Mouse (Mus musculus): Measurements from ENCODE around the gene Ramp3. TPM values are rescaled to one million over a fixed set of nuclear protein-coding genes. Genes with fewer than 3 reads are reported as not detected.

Gene Ramp3
- total RNA-seq, 2 experiments from 2014 or later = 17.6 to 18.1 TPM

DNA sequence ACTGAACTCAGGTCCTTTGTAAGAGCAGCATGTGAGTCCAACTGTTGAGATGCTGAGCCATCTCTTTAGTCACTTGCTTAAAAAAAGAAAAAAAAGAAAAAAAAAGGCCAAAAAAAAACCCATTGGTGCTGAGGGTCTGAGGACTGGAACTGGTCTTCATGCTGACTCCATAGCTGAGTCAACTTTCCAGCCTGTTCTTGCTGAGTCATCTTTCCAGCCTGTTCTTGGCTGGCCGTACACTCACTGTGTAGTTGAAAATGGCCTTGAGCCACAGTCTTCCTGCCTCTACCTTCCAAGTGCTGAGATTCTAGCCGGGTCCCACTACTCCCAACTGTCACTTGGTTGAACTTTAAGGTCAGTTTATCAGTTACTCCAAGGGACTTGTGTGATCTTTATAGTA is 8.3 kb downstream of the Ramp3 start:
- DNase-seq (ENCODE audit: low spot score in 2 of 2) = no peak
- intact Hi-C loops (cut with DNase I) = no loop called here

DNA sequence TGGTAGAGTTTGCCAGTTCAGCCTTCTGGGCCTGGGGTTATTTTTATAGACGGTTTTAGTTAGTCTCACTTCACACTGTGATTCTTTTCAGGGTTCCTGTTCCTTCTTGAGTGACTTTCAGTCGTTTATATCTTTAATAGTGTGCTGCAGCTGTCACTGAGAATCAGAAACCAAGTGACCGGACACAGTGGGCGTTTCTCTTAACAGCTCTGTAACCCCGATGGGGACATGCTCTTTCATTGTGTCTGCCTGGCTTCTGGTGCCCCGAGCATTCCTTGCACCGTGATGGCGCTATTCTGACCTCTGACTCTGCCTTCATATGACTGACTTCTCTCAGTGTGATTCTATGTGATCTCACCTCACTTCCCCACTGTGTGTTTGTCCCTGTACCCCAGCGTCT is 10.7 kb downstream of the Ramp3 start:
- intact Hi-C loops (cut with DNase I) = no loop called here
- peak in 1 of 2 experiments; percentile 29 for DNase-seq (ENCODE audit: low spot score in 2 of 2)

DNA sequence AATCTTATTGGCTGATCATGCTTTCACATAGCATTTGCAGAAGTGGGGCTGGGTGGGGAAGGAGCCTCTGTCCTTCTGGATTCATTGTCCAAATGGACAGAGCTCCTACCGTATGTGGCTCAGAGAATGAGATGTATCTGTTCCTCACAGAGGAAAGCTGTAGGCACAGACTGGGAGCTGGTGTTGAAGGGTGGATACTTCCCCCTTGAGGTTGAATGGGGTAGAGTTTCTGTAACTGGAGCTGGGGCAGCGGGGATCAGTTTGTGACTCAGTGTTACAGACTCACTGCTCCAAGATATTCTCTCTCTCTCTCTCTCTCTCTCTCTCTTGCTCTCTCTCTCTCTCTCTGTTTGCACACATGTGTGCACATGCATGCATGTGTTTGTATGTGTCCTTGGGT is 11.7 kb downstream of the Ramp3 start:
- intact Hi-C loops (cut with DNase I) = no loop called here
- no peak for DNase-seq (ENCODE audit: low spot score in 2 of 2)

DNA sequence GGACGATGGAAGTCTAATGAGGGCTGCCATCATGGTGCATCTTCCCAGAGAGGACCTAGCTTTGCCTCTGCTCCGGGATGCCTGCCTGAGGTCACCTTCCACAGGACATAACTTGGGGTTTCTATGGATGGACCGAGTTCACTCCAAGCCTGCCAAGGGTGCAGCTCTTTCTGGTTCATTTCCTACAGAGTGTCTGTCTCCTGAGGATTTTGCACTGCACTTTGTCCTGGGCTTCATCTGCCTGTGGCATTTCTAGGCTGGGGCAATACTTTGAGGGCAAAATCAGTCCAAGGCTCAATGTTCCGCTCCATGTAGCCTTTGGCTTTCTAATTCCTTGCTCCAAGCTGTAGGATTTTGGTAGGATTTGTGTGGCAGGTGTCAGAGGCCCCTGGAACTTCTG is 12.5 kb downstream of the Ramp3 start:
- intact Hi-C loops (cut with DNase I) = no loop called here
- no peak for DNase-seq (ENCODE audit: low spot score in 2 of 2)

DNA sequence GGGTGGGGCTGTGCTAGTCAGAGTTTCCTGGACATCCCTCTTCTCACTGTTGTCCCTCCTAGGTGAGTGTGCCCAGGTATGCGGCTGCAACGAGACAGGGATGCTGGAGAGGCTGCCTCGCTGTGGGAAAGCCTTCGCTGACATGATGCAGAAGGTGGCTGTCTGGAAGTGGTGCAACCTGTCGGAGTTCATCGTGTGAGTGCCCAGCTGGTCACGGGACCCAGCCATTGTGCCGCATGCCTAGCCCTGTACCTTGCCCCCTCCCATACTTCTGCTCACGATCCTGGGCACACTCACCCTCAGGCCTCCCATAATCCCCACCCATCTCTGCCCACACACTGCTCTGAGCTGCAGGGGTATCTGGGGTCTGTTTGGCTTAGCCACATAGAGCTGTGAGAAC is 16.4 kb downstream of the Ramp3 start:
- intact Hi-C loops (cut with DNase I) = loop anchor here (5.0 kb wide), 1 partner anchor 93 kb away; no protein-coding TSS in a partner anchor
- DNase-seq (ENCODE audit: low spot score in 2 of 2) = no peak

DNA sequence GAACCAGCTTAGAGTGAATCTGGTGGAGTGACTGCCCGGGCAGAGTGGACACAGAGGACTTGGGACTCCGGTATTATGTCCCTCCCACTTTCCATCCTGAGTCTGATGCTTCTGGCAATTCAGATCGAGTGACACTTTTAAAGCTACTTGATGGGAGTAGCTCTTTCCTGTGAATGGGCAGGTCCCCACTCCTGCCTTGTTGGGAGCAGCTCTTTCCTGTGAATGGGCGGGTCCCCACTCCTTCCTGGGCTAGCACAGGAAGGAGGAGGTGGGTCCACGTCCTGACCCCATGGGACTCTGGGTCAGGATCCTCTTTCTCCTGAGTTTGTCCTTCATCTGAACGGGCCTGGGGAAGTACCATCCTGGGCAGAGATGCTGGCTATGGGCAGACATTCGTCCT is 17.1 kb downstream of the Ramp3 start:
- DNase-seq (ENCODE audit: low spot score in 2 of 2) = no peak
- intact Hi-C loops (cut with DNase I) = loop anchor here (5.0 kb wide), 1 partner anchor 92 kb away; no protein-coding TSS in a partner anchor

DNA sequence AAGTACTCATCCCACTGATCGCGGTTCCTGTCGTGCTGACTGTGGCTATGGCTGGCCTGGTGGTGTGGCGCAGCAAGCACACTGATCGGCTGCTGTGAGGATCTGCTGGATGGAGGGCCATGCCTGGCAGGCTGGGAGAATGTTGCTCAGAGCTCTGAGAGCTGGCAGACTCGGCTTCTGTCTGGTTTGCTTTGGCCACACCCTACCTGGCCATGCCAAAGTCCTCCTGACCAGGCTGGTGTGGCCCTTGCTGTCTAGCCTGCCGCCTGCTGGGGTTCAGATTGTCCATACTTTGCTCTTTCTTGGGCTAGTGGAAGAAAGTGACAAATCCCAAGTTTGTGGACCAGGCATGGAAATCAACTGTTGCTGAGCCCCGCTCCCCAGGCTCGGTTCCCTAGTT is 18.3 kb downstream of the Ramp3 start:
- intact Hi-C loops (cut with DNase I) = loop anchor here (5.0 kb wide), 1 partner anchor 91 kb away; no protein-coding TSS in a partner anchor

DNA sequence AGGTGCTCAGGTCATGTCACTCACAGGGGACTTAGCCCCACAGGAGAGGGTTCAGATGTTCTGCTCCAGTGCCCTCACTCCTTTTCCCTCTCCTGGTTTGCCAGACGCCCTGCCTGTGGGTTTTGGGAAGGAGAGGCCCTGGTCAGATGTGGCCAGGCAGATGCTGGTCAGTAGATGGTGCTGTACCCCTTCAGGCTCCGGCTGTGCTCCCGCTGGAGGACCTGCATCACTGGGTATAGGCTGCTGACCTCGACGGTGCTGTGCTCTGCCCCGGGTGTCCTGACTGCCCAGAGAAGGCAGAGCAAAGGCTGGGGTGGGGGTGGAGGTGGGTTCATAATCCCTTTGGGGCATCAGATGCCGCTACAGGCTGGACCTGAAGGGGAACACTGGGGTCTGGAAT is 19.2 kb downstream of the Ramp3 start:
- intact Hi-C loops (cut with DNase I) = loop anchor here (5.0 kb wide), 1 partner anchor 90 kb away; no protein-coding TSS in a partner anchor
- DNase-seq (ENCODE audit: low spot score in 2 of 2) = no peak

More for the DNA sequence above, 18.3 kb downstream of the Ramp3 start:
- no peak for DNase-seq (ENCODE audit: low spot score in 2 of 2)

DNA sequence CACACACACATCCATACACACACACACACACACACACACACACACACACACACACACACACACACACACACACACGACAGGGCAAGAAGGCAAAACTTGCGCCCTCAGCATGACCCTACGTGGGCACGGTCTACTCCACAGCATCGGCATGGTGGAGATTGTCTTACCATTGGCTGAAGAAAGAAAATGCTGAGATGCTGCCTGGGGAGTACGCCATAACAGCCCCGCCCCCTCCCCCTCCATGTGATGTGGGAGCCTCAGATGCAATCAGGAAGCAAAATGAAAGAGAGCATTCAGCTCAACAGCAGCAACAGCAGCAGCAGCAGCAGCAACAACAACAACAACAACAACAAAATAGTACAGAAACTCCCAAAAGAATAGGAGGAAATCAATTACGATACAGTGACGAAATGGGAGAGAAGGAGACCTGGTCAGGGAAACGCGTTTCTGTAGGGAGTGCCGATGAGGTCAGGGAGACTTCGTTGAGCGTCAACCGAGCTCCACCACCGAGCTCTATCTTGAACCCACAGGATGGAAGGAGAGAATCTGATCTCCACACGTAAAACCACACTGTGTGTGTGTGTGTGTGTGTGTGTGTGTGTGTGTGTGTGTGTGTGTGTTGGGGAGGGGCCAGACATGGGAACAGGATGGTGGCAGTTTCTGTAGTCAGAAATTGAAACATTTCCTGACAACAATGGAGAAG is 21.5 kb downstream of the Ramp3 start:
- no peak for DNase-seq (ENCODE audit: low spot score in 2 of 2)
- intact Hi-C loops (cut with DNase I) = loop anchor here (5.0 kb wide), 1 partner anchor 87 kb away; no protein-coding TSS in a partner anchor

DNA sequence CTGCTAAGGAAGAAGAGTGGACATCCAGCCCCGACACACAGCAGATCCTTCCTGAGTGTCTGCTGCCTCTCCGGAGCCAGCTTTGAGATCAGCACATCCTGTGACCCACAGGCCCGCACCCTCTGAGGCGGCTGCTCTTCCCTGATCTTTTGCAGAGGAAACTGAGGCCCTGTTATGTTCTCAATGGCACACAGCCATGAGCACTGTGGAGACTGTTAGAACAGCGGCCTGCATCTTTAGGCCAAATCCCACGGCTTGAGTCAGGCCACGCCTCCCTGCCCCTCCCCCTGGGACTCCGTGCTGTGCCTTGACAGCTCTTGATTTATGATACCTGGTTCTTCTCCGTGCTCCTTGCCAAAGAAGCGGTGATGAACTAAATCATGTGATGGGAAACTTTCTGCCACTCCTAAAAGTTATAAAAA is 22.1 kb downstream of the Ramp3 start:
- intact Hi-C loops (cut with DNase I) = no loop called here
- no peak for DNase-seq (ENCODE audit: low spot score in 2 of 2)

DNA sequence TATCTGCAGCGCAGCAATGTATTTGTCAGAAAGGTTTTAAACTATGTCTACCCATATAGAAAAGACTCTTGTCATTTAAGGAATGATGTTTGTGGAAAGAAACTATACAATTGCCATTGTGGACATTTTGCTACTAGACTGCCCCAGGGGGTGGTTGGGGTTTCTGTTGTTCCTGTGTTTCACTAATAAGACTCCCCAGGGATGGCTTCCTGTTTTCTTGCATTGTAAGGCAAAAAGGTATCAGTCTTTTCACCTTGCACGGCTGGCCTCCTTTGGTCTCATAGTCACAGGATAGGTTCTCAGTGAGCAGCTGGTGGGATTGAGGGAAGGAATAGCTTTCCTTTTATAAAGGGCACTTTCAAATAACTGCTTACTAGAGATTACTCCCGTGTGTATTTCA is 26.4 kb downstream of the Ramp3 start:
- intact Hi-C loops (cut with DNase I) = no loop called here
- no peak for DNase-seq (ENCODE audit: low spot score in 2 of 2)

DNA sequence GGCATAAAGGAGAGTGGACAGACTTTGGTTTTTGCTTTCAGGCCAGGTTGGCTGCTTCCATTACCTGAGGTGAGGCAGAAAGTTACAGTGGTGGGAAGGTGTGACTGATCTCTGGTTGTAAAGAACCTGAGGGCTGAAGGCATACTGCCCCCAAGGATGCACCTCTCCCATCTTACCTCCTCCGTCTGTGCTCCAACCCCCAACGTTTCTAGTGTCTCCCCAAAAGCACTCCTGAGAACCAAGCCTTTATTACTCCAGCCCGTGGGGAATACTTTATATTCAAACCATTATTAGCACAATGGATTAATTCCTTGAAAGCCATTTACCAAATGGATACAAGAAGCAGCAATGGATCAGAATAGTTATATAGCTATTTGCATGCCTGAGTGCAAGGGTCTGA is 30.6 kb downstream of the Ramp3 start:
- no peak for DNase-seq (ENCODE audit: low spot score in 2 of 2)
- intact Hi-C loops (cut with DNase I) = no loop called here

DNA sequence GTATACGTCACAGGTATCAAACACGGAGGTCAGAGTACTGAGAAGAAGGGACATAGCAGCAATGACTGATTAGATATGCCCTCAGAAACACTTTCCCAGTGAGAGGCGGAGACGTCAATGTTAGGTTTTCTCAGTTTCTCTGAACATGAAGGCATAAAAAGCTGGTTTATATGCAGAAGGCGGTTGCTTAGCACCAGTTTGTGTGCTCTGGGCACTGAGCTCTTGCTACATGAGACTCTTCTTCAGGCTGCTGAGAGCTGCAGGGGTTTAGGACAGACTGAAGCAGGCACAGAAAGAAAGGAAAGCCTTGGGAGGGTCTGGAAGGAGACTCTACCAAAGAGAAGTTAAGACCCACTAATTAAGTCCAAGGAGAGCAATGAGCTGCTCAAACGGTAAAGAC is 34.0 kb downstream of the Ramp3 start:
- intact Hi-C loops (cut with DNase I) = no loop called here
- DNase-seq (ENCODE audit: low spot score in 2 of 2) = peak in 1 of 2 experiments; percentile 32

DNA sequence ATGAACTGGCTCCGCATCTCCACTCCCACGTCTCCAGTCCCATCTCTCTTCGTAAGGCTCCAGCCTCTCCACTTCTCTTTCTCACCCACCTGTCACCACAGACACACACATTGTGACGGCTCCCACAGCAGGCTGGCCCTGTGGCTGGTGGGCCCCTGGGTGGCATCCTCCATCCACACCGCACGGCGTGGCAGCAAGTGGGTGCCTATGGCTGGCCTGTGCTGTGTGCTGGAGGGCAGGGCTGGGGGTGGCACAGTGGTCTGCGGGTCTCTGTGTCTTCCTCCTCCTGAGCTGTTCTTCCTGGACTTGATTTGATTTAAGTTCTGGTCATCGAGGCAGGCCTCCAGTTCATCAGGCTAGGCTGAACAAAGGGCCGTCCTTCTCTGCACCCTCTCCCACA is 35.8 kb downstream of the Ramp3 start:
- no peak for DNase-seq (ENCODE audit: low spot score in 2 of 2)
- intact Hi-C loops (cut with DNase I) = no loop called here

DNA sequence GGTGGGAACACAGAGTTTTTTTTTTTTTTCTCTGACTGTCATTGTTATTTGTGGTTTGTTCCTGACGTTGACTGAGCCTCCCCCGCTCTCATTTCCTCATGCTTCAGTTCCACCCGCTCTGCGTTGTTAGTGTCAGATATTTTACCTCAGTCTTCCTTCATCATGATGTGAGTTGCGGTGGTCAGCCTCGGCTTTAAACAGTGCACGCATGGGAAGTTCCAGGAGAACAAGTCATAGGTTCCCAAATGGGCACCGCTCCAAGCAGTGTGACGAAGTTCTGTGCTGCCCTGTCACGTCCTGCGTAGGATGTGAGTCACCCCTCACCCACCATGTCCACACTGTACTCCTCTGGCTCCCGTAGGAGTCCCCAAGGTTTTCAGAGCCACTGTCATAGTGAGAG is 36.9 kb downstream of the Ramp3 start:
- no peak for DNase-seq (ENCODE audit: low spot score in 2 of 2)
- intact Hi-C loops (cut with DNase I) = no loop called here

DNA sequence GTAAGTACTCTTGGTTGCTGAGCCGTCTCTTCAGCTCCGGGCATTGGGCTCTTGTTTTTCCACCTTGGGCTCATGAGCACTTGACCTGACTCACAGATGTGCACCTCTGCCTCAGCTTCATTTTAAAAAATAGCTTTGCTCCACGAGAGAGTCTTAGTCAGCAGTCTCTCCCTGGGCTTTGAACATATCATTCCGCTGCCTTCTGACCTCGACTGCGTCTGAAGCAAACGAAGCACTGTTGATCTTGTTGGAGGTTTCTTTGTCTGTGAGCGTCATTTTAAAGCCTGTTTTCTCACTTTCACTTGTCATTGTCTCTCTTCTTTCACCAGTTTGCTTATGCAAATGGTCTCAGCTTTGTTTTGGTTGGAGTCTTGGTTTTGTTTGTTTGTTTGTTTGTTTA is 38.2 kb downstream of the Ramp3 start:
- no peak for DNase-seq (ENCODE audit: low spot score in 2 of 2)
- intact Hi-C loops (cut with DNase I) = no loop called here

DNA sequence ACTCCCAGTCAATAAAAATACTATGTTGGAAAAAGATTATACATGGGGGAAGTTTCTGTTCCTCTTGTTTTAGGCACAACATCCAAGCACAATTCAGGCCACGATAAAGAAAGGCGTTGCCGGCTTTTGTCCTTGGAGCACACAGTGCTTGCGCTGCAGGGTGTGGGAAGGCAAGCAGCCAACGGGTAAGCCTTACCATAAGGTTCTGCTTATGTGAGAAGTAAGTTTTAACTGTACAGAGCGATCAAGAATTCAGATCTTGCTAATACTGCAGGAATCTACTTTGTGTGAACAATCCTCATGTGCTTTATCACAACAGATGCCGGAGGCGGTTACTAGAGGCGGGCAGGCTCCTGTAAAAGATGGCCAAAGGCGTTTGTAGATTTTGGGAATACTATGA is 39.4 kb downstream of the Ramp3 start:
- DNase-seq (ENCODE audit: low spot score in 2 of 2) = peak in 1 of 2 experiments; percentile 24
- intact Hi-C loops (cut with DNase I) = no loop called here

DNA sequence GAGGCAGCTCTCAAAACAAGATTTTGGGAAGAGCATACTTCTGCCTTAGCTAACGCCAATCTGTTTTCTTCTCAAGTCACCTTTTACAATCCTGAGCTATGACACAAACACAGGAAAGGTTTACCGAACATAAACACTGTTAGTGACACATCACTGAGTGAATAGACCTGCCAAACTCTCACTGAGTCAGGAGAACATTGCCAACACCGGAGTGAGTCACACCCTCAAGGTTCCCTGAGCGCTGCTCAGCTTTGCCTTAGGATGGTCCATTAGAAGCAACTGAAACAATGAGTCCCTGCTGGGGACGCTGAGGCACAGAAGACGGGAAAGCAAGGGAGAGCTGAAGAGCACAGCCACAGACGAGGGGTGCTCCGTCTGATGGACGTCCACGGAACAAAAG is 40.0 kb downstream of the Ramp3 start:
- intact Hi-C loops (cut with DNase I) = no loop called here
- no peak for DNase-seq (ENCODE audit: low spot score in 2 of 2)

DNA sequence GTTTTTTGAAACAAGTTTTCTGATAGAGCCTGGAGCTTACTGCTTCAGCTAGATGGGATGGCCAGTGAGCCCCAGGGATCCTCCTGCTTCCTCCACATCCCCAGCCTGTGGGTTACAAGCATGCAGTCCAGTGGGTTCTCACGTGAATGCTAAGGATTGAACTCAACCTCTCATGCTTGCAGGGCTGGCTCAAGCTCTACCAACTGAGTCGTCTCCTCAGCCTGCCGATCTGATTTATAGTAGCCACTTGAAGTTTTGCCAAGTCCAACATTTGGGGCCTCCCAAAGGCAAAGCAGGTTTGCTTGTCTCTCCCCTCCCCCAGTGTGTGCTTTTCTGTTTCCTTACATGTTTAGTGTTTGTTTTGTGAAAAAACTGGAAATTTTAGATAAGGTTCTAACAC is 43.9 kb downstream of the Ramp3 start:
- intact Hi-C loops (cut with DNase I) = no loop called here

DNA sequence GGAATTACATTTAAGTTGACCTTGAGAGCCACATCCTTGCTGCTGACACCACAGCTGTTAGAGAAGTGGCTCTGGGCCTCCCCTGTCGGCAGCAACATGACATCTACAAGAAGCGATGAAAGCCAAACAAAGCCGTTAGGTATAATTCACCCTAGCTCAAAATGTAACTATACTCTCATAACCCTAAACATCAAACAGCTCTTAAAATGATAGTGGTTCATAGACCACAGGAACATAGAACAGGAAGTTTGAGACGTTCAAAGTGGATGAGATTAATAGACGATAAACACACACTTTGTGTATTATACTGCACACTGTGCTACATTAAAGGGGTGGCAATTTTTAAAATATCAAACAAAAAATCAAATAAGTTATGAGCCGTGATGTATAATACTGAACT is 46.5 kb downstream of the Ramp3 start:
- no peak for DNase-seq (ENCODE audit: low spot score in 2 of 2)
- intact Hi-C loops (cut with DNase I) = no loop called here

More for the DNA sequence above, 43.9 kb downstream of the Ramp3 start:
- DNase-seq (ENCODE audit: low spot score in 2 of 2) = no peak

DNA sequence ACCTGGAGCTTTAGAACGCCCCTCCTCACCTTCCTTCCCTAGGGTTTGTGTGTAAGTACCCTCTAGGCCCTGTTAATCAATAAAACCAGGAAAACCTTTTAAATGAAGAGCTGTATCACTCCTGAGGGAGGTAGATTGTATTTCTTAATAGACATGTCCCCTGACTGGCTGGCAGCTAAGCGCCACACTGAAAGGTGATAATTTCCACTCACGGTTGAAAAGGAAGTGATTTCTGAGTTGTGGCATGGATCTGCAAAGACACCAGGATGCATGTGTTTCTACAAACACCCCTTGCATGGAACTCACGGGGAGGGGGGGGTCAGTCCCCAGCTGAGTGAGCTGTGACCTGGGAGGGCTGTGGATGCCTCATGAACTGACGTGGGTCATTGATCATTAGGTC is 47.2 kb downstream of the Ramp3 start:
- intact Hi-C loops (cut with DNase I) = no loop called here
- DNase-seq (ENCODE audit: low spot score in 2 of 2) = no peak

DNA sequence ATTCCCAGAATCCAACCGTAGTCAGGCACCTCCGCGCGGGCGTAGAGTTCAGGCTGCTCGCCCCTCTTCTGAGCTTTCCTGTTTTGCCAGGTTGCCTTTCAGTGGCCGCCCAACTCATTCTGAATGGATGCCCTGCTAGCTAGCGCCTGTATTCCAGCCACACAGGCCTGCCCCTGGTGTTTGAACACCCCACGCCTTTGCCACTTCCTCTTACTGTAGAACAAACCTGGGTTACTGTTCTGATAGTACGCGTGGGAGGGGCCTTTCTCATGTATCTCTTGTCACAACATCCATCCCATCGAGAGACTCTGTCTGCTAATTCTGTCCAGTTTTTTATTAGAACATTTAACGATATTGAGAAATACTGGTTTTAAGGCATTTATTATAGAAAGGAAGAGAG is 48.5 kb downstream of the Ramp3 start:
- DNase-seq (ENCODE audit: low spot score in 2 of 2) = no peak
- intact Hi-C loops (cut with DNase I) = no loop called here
